Mouse (Mus musculus): ENCODE measurements around the gene Zfhx2. TPM values are rescaled to one million over a fixed set of nuclear protein-coding genes. Genes with fewer than 3 reads are reported as not detected.

The Zfhx2 gene
- polyA plus RNA-seq, 1 experiment: 34.9 TPM

DNA sequence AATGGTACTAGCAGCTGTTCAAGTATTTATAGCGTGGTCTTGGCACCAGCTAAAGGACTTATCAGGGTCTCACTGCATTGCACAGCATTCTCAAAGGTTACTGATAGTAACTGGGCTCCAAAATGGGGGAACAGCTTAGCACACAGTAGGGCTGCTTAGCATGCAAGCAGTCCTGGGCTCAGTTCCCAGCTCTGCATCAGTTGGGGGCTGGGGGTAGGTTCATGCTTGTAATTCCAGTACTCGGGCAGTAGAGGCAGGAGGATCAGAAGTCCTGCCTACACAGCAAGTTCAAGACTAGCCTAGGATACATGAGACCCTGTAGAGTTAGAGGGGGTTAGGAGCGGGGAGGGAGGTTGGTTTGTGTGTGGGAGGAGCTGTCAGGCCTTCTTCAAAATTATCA lies 15.2 kb downstream of the Zfhx2 start:
- DNase-seq (ENCODE audit: low read depth): no peak
- TF ChIP-seq POLR2A (IDR thresholded peaks at IDR 0.05; ENCODE audit: borderline replicate concordance, extremely low read depth, insufficient read depth, insufficient read length, poor library complexity, severe bottlenecking): no peak
- no peak for TF ChIP-seq CTCF (IDR thresholded peaks at IDR 0.05; ENCODE audit: borderline replicate concordance, extremely low read depth, insufficient read depth, insufficient read length)

DNA sequence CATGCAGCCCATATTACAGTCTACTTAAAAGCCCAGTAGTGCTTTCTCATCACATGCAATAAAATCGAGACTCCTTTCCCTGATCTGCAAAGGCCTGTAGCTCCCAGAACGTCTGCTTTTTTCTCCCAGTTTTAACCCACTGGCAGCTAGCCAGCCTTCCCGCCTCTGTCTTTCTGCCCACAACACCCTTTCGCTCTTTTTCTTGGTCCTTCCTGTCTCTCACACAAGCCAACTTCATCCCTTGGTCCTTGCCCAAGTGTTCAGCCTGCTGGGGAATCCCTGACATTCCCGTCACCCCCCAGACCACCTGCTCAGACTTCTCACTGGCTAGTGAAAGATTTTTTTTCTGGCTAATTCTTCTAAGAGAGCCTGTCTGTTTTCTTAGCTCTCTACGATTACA lies 15.9 kb downstream of the Zfhx2 start:
- peak; percentile 61 for DNase-seq (ENCODE audit: low read depth)
- TF ChIP-seq CTCF (IDR thresholded peaks at IDR 0.05; ENCODE audit: borderline replicate concordance, extremely low read depth, insufficient read depth, insufficient read length): no peak
- TF ChIP-seq POLR2A (IDR thresholded peaks at IDR 0.05; ENCODE audit: borderline replicate concordance, extremely low read depth, insufficient read depth, insufficient read length, poor library complexity, severe bottlenecking): no peak

DNA sequence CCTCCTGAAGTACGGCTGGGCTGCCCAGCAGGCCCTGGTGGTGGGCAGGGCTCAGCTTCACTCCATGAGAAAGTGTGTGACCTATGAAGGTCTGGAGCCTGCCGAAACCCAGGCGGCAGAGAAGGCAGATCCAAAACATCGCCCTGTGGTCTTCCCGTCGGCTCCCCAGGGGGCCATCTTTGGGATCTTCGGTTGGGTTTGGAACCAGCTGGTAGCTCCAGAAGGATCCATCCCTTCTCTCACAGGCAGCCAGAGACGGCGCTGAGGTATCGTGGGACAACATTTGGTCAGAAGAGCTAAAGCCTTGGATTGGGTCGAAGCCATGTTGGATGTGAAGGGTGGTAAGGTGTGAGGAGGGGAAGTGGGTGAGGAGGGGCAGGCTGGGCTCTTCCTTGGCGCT lies 17.7 kb downstream of the Zfhx2 start:
- DNase-seq (ENCODE audit: low read depth): no peak
- TF ChIP-seq CTCF (IDR thresholded peaks at IDR 0.05; ENCODE audit: borderline replicate concordance, extremely low read depth, insufficient read depth, insufficient read length) (no peak), POLR2A (IDR thresholded peaks at IDR 0.05; ENCODE audit: borderline replicate concordance, extremely low read depth, insufficient read depth, insufficient read length, poor library complexity, severe bottlenecking) (no peak)

DNA sequence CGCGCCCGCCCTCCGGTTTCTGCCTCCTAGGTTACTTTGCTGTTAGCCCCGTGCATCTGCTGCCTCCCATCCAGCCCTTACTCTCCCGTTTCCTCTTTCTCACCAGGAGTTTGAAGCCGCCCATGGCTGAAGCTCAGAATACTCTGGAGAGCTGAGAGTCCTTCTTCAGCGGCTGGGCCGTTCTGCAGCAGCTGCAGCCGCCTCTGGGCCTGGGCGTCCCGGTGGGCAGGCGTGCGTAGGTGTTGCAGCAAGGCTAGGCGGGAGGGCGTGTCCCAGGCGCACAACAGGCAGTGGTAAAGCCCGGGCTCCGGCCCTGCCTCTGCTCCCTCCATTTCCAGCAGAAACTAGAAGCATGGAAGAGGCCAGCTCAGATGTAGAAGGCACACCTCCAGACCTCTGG lies 20.4 kb downstream of the Zfhx2 start:
- TF ChIP-seq POLR2A (IDR thresholded peaks at IDR 0.05; ENCODE audit: borderline replicate concordance, extremely low read depth, insufficient read depth, insufficient read length, poor library complexity, severe bottlenecking): no peak
- TF ChIP-seq CTCF (IDR thresholded peaks at IDR 0.05; ENCODE audit: borderline replicate concordance, extremely low read depth, insufficient read depth, insufficient read length): no peak
- no peak for DNase-seq (ENCODE audit: low read depth)

DNA sequence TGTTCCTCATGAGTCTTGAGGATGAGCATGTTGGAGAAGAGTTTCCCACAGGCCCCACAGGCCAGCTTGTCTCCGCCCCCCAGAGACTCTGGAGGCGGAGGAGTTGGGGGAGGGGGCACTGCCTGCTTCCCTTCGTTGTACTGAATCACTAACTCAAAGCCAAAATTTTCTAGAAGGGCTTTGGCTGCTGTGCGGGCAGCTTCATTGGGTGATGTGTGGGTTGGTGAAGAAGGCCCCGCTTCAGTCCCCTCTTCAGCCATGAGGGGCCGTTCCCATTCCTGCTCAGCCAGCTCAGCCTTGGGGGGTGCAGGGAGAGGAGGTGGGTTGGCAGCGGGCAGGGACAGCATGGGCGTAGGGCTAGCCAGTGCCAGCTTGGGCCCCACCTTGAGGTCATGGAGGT lies 26.1 kb downstream of the Zfhx2 start:
- DNase-seq (ENCODE audit: low read depth): no peak
- TF ChIP-seq POLR2A (IDR thresholded peaks at IDR 0.05; ENCODE audit: borderline replicate concordance, extremely low read depth, insufficient read depth, insufficient read length, poor library complexity, severe bottlenecking) (no peak), CTCF (IDR thresholded peaks at IDR 0.05; ENCODE audit: borderline replicate concordance, extremely low read depth, insufficient read depth, insufficient read length) (no peak)

DNA sequence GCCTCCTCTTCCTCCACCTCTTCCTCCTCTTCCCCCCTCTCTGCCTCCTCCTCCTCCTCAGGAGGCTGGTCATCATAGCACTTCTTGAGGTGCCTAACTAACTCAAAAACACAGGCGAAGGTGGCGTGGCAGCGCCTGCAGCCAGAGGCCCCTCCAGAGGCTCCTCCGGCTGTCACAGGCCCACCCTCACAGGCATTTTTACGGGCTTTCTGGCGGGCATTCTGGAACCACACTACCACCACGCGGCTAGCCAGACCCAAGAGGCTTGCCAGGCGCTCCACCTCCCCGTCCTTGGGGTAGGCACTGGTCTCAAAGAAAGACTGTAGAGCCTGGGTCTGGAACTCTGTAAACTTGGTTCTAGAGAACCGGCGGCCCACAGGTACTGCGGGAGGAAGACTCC lies 26.7 kb downstream of the Zfhx2 start:
- DNase-seq (ENCODE audit: low read depth): no peak
- TF ChIP-seq CTCF (IDR thresholded peaks at IDR 0.05; ENCODE audit: borderline replicate concordance, extremely low read depth, insufficient read depth, insufficient read length): no peak
- no peak for TF ChIP-seq POLR2A (IDR thresholded peaks at IDR 0.05; ENCODE audit: borderline replicate concordance, extremely low read depth, insufficient read depth, insufficient read length, poor library complexity, severe bottlenecking)

DNA sequence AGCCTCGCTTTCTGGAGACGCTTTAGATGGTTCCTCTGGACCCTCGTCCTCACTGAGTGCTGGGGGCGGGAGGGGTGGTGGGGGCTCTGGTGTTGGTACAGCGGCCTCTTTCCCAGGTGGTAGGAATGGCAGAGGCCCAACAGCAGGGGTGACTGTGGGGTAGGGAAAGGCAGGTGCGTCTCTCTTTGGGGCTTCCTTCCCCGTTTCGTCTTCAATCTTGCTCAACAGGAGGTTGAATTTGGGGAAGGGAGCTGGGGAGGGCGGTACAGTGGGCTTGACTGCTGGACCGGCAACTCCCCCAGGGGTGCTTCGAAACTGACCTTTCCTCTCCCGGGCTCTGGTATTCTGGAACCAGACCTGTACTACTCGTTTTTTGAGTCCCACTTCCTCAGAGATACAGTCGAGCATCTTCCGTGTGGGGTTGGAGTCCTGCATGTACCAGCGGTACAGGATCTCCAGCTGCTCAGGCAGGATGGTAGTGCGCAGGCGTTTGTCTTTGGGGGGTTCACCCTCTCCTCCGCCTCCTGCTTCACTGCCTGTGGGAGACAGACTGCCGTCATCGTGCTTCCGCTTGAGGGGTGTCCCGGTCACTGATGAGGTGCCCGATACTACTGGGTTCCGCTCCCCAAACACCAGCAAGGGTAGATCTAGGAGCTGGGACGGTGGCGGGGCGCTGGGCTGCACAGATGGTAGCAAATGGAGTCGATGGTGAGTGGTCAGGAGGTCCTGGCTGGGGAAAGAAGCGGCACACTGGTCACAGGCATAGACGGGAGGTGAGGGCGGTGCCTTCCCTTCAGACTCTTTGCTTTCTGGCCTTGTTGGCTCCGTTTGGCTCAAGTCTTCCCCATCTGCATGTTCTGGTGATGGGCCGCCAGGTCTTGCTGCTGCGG lies 27.4 kb downstream of the Zfhx2 start:
- DNase-seq (ENCODE audit: low read depth): no peak
- no peak for TF ChIP-seq CTCF (IDR thresholded peaks at IDR 0.05; ENCODE audit: borderline replicate concordance, extremely low read depth, insufficient read depth, insufficient read length)
- TF ChIP-seq POLR2A (IDR thresholded peaks at IDR 0.05; ENCODE audit: borderline replicate concordance, extremely low read depth, insufficient read depth, insufficient read length, poor library complexity, severe bottlenecking): no peak

DNA sequence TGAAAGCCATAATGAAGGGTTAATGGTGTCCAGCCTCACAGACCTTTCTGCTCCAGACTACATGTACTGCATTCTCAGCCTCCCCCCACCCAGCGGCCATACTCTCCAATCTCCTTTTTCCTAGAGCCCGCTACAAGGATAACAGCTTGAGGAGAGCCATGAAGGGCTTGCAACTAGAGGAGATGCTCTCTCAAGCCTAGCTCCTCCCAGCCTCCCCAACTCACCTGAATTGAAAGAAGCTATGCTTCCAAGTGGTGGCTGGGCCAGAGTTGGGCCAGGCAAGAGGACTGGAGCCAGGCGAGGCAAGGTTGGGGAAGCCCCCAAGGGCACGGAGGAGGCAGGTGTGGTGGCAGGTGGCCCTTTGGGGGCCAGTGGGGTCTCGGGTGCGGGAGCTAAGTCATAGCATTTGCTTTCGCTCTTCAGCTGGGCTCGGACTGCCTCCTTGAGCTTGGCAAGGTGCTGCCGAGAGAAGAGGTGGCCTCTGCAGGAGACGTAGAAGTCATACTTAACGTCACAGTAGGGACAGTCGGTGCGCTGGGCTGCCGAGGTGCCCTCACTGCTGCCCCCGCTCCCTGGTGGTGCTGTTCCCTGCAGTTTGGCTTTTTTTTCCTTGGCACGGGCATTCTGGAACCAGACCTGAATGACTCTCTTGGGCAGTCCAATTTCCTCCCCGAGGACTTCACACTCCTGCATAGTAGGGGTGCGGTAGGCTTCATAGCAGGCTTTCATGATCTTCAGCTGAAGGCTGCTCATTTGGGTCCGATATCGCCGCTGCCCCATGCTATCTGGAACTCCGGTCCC lies 28.3 kb downstream of the Zfhx2 start:
- no peak for DNase-seq (ENCODE audit: low read depth)
- TF ChIP-seq POLR2A (IDR thresholded peaks at IDR 0.05; ENCODE audit: borderline replicate concordance, extremely low read depth, insufficient read depth, insufficient read length, poor library complexity, severe bottlenecking) (no peak), CTCF (IDR thresholded peaks at IDR 0.05; ENCODE audit: borderline replicate concordance, extremely low read depth, insufficient read depth, insufficient read length) (no peak)

DNA sequence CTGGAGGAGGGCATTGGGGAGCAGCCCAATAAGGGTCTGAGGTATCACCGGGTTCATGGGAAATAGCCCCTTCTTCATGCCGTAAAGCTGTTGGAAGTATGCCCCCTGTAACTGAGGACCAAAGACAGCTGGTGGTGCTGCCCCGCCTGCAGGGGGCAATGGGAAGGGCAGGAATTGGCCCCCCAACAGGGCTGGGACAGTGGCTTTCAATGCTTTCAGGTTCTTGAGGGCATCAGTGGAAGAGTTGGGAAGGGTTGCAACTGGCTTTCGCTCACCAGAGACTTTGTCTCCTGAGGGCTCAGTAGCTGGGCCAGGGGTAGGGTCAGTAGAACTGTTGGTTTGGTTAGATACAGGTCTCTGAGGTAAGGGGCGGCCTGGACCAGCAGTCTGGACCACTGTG lies 29.0 kb downstream of the Zfhx2 start:
- DNase-seq (ENCODE audit: low read depth): no peak
- TF ChIP-seq CTCF (IDR thresholded peaks at IDR 0.05; ENCODE audit: borderline replicate concordance, extremely low read depth, insufficient read depth, insufficient read length) (no peak), POLR2A (IDR thresholded peaks at IDR 0.05; ENCODE audit: borderline replicate concordance, extremely low read depth, insufficient read depth, insufficient read length, poor library complexity, severe bottlenecking) (no peak)

DNA sequence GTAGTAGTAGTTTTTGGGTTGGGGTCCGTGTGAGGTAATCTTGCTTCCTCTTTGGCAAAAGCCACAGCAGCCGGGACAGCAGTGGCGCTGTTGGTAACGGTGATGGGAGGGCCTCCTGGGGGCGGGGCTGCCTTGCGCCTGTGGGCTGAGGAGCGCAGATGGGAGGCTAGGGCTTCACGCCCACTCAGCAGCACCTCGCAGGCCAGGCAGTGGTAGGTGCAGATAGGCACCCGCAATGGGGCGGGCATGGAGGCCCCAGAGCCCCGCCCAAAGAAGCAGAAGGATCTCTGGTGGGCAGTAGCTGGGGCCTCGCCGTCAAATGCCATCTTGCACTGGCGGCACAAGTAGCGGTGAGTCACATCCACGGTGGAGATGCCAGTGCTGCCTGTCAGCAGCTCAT lies 29.5 kb downstream of the Zfhx2 start:
- TF ChIP-seq CTCF (IDR thresholded peaks at IDR 0.05; ENCODE audit: borderline replicate concordance, extremely low read depth, insufficient read depth, insufficient read length) (no peak), POLR2A (IDR thresholded peaks at IDR 0.05; ENCODE audit: borderline replicate concordance, extremely low read depth, insufficient read depth, insufficient read length, poor library complexity, severe bottlenecking) (no peak)
- peak; percentile 76 for DNase-seq (ENCODE audit: low read depth)

DNA sequence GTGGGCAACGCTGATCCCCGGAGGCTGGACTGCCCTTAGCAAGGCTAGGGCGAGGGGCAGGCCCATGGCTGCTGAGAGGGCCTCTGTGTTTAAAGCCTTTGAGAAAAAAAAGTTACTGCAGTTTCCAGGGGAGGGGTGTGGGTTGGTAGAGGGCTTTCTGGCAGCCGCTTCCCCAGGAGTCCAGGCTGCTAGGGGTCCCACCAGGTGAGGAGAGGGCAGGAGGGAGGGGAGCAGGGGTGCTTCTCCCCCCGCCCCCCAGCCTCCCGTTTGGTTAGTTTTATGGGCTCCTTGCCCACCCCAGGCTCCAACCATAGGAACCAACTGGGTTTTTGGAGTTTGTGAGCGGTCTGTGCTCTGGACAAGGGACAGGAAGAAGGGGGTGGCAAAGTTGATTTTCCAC lies 30.3 kb downstream of the Zfhx2 start:
- TF ChIP-seq POLR2A (IDR thresholded peaks at IDR 0.05; ENCODE audit: borderline replicate concordance, extremely low read depth, insufficient read depth, insufficient read length, poor library complexity, severe bottlenecking): no peak
- no peak for TF ChIP-seq CTCF (IDR thresholded peaks at IDR 0.05; ENCODE audit: borderline replicate concordance, extremely low read depth, insufficient read depth, insufficient read length)
- DNase-seq (ENCODE audit: low read depth): no peak
